10 mouse cellular contexts compared by ENCODE assay signal in genomic region chr11:23259073-23259472, GRCm38 (mm10). TPM values are rescaled to one million over a fixed set of nuclear protein-coding genes. Genes with fewer than 3 reads are reported as not detected.
A peak's percentile ranks its signal among the peaks of the same experiment; 100 is the strongest.
DNase-seq lines count a peak whose midpoint lies in the region; ATAC-seq lines count a peak whose summit lies in the region.
"Had no signal": no experiment of that assay in that cellular context is flagged by ENCODE, and none has a peak within 500 bp of the region (broad histone marks: within the 10 kb centered on the region; RNA-seq: fewer than 3 reads in every experiment).

No protein-coding gene starts in this region.

- no peaks in the 10 kb centered on the region for H3K9me3 ChIP-seq in heart, embryonic 12.5 days (replicated peaks)
- no peaks in the 10 kb centered on the region for H3K9me3 ChIP-seq in lung, embryonic 16.5 days (ENCODE audit: control insufficient read depth, low read length)
- H3K9me3 ChIP-seq in hindbrain, embryonic 14.5 days (ENCODE audit: control insufficient read depth, low read length) = no peaks in the 10 kb centered on the region
- no peaks in the 10 kb centered on the region for H3K9me3 ChIP-seq in midbrain, embryonic 15.5 days

- H3K4me1 ChIP-seq in heart, embryonic 12.5 days (replicated peaks) = peaks cover 29% of the 10 kb centered on the region
- H3K4me1 ChIP-seq in lung, embryonic 16.5 days (replicated peaks; ENCODE audit: control insufficient read depth, insufficient read depth, low read length) = peaks cover 20% of the 10 kb centered on the region
- peaks cover 27% of the 10 kb centered on the region for H3K4me1 ChIP-seq in hindbrain, embryonic 14.5 days (replicated peaks; ENCODE audit: control insufficient read depth, insufficient read depth, low read length)
- H3K4me1 ChIP-seq in midbrain, embryonic 15.5 days = peaks cover 26% of the 10 kb centered on the region

- peaks cover 21% of the 10 kb centered on the region for H3K36me3 ChIP-seq in heart, embryonic 12.5 days
- peaks cover 12% of the 10 kb centered on the region for H3K36me3 ChIP-seq in lung, embryonic 16.5 days (ENCODE audit: control insufficient read depth, insufficient read depth, low read length)
- H3K36me3 ChIP-seq in hindbrain, embryonic 14.5 days (replicated peaks; ENCODE audit: control insufficient read depth, insufficient read depth) = peaks cover 20% of the 10 kb centered on the region
- H3K36me3 ChIP-seq in midbrain, embryonic 15.5 days (replicated peaks) = no peaks in the 10 kb centered on the region

- H3K4me2 ChIP-seq in heart, embryonic 12.5 days = peak overlapping the region; percentile 37
- peak overlapping the region; percentile 21 for H3K4me2 ChIP-seq in lung, embryonic 16.5 days (ENCODE audit: low read depth, low read length)
- 0 out of 2 replicates have a peak overlapping the region, but pooled peaks have one; percentile 96 for H3K4me2 ChIP-seq in hindbrain, embryonic 14.5 days (replicated peaks)
- H3K4me2 ChIP-seq in midbrain, embryonic 15.5 days = no peak overlapping the region

- DNase-seq in heart, adult 9 months (ENCODE audit: low spot score in 2 of 2) = no peak
- no peak for DNase-seq in lung, postnatal 4 days
- no peak for DNase-seq in hindbrain, embryonic 14.5 days (ENCODE audit: low spot score)
- DNase-seq in cerebellum, postnatal 14 days = no peak
- no peak for DNase-seq in right cerebral cortex, postnatal 4 days
- DNase-seq: kidney, adult 11 months; lung, adult 18-20 months had no signal

- no peak overlapping the region for H3K27ac ChIP-seq in heart, embryonic 12.5 days (ENCODE audit: poor library complexity, severe bottlenecking)
- H3K27ac ChIP-seq in lung, embryonic 16.5 days (ENCODE audit: low read length) = no peak overlapping the region
- no peak overlapping the region for H3K27ac ChIP-seq in hindbrain, embryonic 14.5 days
- H3K27ac ChIP-seq in midbrain, embryonic 15.5 days = no peak overlapping the region

- no peaks in the 10 kb centered on the region for H3K27me3 ChIP-seq in heart, embryonic 12.5 days (replicated peaks)
- no peaks in the 10 kb centered on the region for H3K27me3 ChIP-seq in lung, embryonic 16.5 days (ENCODE audit: control insufficient read depth, insufficient read depth, low read depth, low read length)
- H3K27me3 ChIP-seq in hindbrain, embryonic 14.5 days (ENCODE audit: control insufficient read depth, insufficient read depth, low read length) = no peaks in the 10 kb centered on the region
- no peaks in the 10 kb centered on the region for H3K27me3 ChIP-seq in midbrain, embryonic 15.5 days (replicated peaks)

- H3K9ac ChIP-seq in heart, embryonic 12.5 days = no peak overlapping the region
- no peak overlapping the region for H3K9ac ChIP-seq in lung, embryonic 16.5 days (ENCODE audit: low read length)
- H3K9ac ChIP-seq in hindbrain, embryonic 14.5 days = no peak overlapping the region
- no peak overlapping the region for H3K9ac ChIP-seq in midbrain, embryonic 15.5 days

- WGBS in heart, embryonic 12.5 days = 75% methylated on average over 4 of the region's 4 CpGs
- 80% methylated on average over 4 of the region's 4 CpGs for WGBS in lung, embryonic 16.5 days
- WGBS in hindbrain, embryonic 14.5 days = 97% methylated on average over 4 of the region's 4 CpGs
- 92% methylated on average over 4 of the region's 4 CpGs for WGBS in midbrain, embryonic 15.5 days

- peak overlapping the region; percentile 1; the same call in 1 of the 2 replicates for H3K4me3 ChIP-seq in heart, embryonic 12.5 days
- H3K4me3 ChIP-seq in lung, embryonic 16.5 days (ENCODE audit: low read length) = no peak overlapping the region
- no peak overlapping the region for H3K4me3 ChIP-seq in hindbrain, embryonic 14.5 days (replicated peaks; ENCODE audit: low read length)
- 0 out of 2 replicates have a peak overlapping the region, but pooled peaks have one; percentile 6 for H3K4me3 ChIP-seq in midbrain, embryonic 15.5 days

- no peak for ATAC-seq in heart, embryonic 12.5 days (ENCODE audit: insufficient number of reproducible peaks, low FRiP score)
- ATAC-seq in lung, embryonic 16.5 days (ENCODE audit: low read depth) = no peak
- ATAC-seq in hindbrain, embryonic 14.5 days (ENCODE audit: low FRiP score) = no peak
- no peak for ATAC-seq in midbrain, embryonic 15.5 days (replicated peaks)

RNA-seq across cellular contexts. Expression of gene Xpo1, which starts 3.2 kb away (rescaled TPM):
- polyA plus RNA-seq in heart, embryonic 12.5 days (2016; fragmentation: Nextera tagmentation; extraction: Ambion mirVana) = 99.7 and 109 TPM in 2 replicates
- 89.1 and 90.2 TPM in 2 replicates for polyA plus RNA-seq in lung, embryonic 16.5 days (2015; fragmentation: Nextera tagmentation; extraction: Ambion mirVana)
- polyA plus RNA-seq in hindbrain, embryonic 14.5 days (2014; fragmentation: Nextera tagmentation; extraction: Ambion mirVana) = 90.7 and 94.9 TPM in 2 replicates
- 72.9 and 77.7 TPM in 2 replicates for polyA plus RNA-seq in midbrain, embryonic 15.5 days (2015; fragmentation: Nextera tagmentation; extraction: Ambion mirVana)

RNA-seq across cellular contexts. Expression of gene Usp34, which starts 47.6 kb away (rescaled TPM):
- 19.2 and 24.3 TPM in 2 replicates for polyA plus RNA-seq in heart, embryonic 12.5 days (2016; fragmentation: Nextera tagmentation; extraction: Ambion mirVana)
- 21.3 and 23.4 TPM in 2 replicates for polyA plus RNA-seq in lung, embryonic 16.5 days (2015; fragmentation: Nextera tagmentation; extraction: Ambion mirVana)
- polyA plus RNA-seq in hindbrain, embryonic 14.5 days (2014; fragmentation: Nextera tagmentation; extraction: Ambion mirVana) = 46.5 and 48.9 TPM in 2 replicates
- polyA plus RNA-seq in midbrain, embryonic 15.5 days (2015; fragmentation: Nextera tagmentation; extraction: Ambion mirVana) = 29.0 and 32.6 TPM in 2 replicates

Comparison
In these comparisons a context has a peak if more than half of its experiments do, and no peak if none do; other contexts are left out.
1. H3K4me3 ChIP-seq: peak in heart, embryonic 12.5 days (single experiment) and midbrain, embryonic 15.5 days (single experiment); none in lung, embryonic 16.5 days (single experiment) and hindbrain, embryonic 14.5 days (single experiment).